Mouse (Mus musculus) liver, embryonic 14.5 days (tissue): ENCODE measurements around the gene Hoxb4. TPM values are rescaled to one million over a fixed set of nuclear protein-coding genes. Genes with fewer than 3 reads are reported as not detected.

Experiments used
- ATAC-seq: fragments of 200-750 bp; cut with Nextera tagmentation; 2 replicates; pipeline ENCODE4 v1.8.0; 2017; ENCODE audit warnings: moderate number of reproducible peaks, mild to moderate bottlenecking, moderate library complexity; ENCODE audit not compliant: insufficient read depth
- DNase-seq, 3 experiments: peaks; one replicate each; pipeline ENCODE4 v3.0.0-alpha.2; 2012 to 2013; ENCODE audit warnings: low read depth in 3 of 3, low spot score in 3 of 3
- H3K27ac ChIP-seq: fragments of 300-500 bp; sonication (generic); 2 replicates; pipeline ENCODE4 v1.5.1; 2014; ENCODE audit warnings: moderate library complexity, mild to moderate bottlenecking, control low read depth, inconsistent platforms
- H3K27me3 ChIP-seq: fragments of 300-500 bp; sonication (generic); 2 replicates; pipeline ENCODE4 v1.6.1; 2014; ENCODE audit warnings: mild to moderate bottlenecking, low read length, moderate library complexity; ENCODE audit not compliant: control insufficient read depth, insufficient read depth
- H3K36me3 ChIP-seq: fragments of 300-500 bp; sonication (generic); replicated peaks from 2 replicates; pipeline ENCODE4 v1.6.1; 2014; ENCODE audit warnings: low read depth; ENCODE audit not compliant: control insufficient read depth, insufficient read depth
- H3K4me1 ChIP-seq, 2 experiments: fragments of 200-500 bp in 1 of 2; fragments of 300-500 bp in 1 of 2; sonication (generic) in 1 of 2; replicated peaks; 2 replicates each; pipeline ENCODE4 v1.6.1; 2012 to 2014; ENCODE audit warnings: antibody characterized with exemption in 1 of 2, inconsistent platforms in 1 of 2, low read length in 1 of 2; ENCODE audit not compliant: control insufficient read depth in 2 of 2, insufficient read depth in 2 of 2
- H3K4me2 ChIP-seq: fragments of 300-500 bp; sonication (generic); 2 replicates; pipeline ENCODE4 v1.6.1; 2014; ENCODE audit warnings: low read depth, mild to moderate bottlenecking, control low read depth, moderate library complexity
- H3K4me3 ChIP-seq, 2 experiments: fragments of 200-500 bp in 1 of 2; fragments of 300-500 bp in 1 of 2; sonication (generic) in 1 of 2; 2 replicates each; pipeline ENCODE4 v1.5.1; 2012 to 2014; ENCODE audit warnings: low read depth in 2 of 2, low read length in 2 of 2, mild to moderate bottlenecking in 2 of 2, control low read depth in 1 of 2, inconsistent platforms in 1 of 2, moderate library complexity in 1 of 2; ENCODE audit not compliant: insufficient read depth in 1 of 2
- H3K9ac ChIP-seq: fragments of 300-500 bp; sonication (generic); replicated peaks from 2 replicates; pipeline ENCODE4 v1.6.1; 2014; ENCODE audit warnings: mild to moderate bottlenecking, control low read depth, moderate library complexity
- H3K9me3 ChIP-seq: fragments of 300-500 bp; sonication (generic); 2 replicates; pipeline ENCODE4 v1.6.1; 2016; ENCODE audit warnings: low read length, mixed read lengths; ENCODE audit not compliant: control insufficient read depth
- CTCF ChIP-seq: IDR thresholded peaks from 2 replicates; pipeline ENCODE4 v1.5.1; 2016; ENCODE audit warnings: antibody characterized with exemption, low read depth, control low read depth
- EP300 ChIP-seq: IDR thresholded peaks from 2 replicates; pipeline ENCODE4 v1.6.1; 2016; ENCODE audit warnings: antibody characterized with exemption, low read depth
- WGBS: fragments of 180-500 bp; shearing (Covaris S2); extraction: QIAGEN DNeasy Blood & Tissue Kit; methylation state at CpG from one replicate; pipeline ENCODE4 v1.1.7; 2014; ENCODE audit not compliant: insufficient replicate concordance; 5-methylcytosine and 5-hydroxymethylcytosine counted together
- polyA plus RNA-seq, 2 experiments: library from polyadenylated mRNA; depleted of rRNA in 1 of 2; stranded (reverse) in 1 of 2; unstranded in 1 of 2; fragments of >200 nt; fragmentation: Nextera tagmentation in 1 of 2; extraction: Ambion mirVana in 1 of 2; gene quantifications; 2 replicates each; pipeline versions ENCODE4 v1.2.1 to v1.2.3; 2012 to 2014

The Hoxb4 gene
- polyA plus RNA-seq, 2 experiments: 0.06 to 0.48 TPM

- no peaks in the 10 kb centered on the region for H3K36me3 ChIP-seq
- no peak for DNase-seq
- TF ChIP-seq CTCF (no peak), EP300 (no peak)
Observed at GRCm38 (mm10) chr11:96318368-96319070, 452 bp downstream of the Hoxb4 start.

GRCm38 (mm10) chr11:96319071-96319902 is 1.2 kb downstream of the Hoxb4 start:
- no peak for DNase-seq
- under 1% methylated on average over 28 of the region's 34 CpGs for WGBS
- Histone ChIP-seq H3K9me3 (no peaks in the 10 kb centered on the region), H3K4me3 (peak overlapping the region; percentile 33 to 46), H3K27ac (no peak overlapping the region), H3K4me2 (peak overlapping the region; percentile 41), H3K27me3 (peaks cover 80% of the 10 kb centered on the region), H3K9ac (no peak overlapping the region), H3K4me1 (no peaks in the 10 kb centered on the region), H3K36me3 (no peaks in the 10 kb centered on the region)
- ATAC-seq: no peak
- no peak for TF ChIP-seq CTCF
- TF ChIP-seq EP300: no peak

More at GRCm38 (mm10) chr11:96318368-96319070, 452 bp downstream of the Hoxb4 start:
- Histone ChIP-seq H3K9ac (no peak overlapping the region), H3K27me3 (peaks cover 88% of the 10 kb centered on the region), H3K4me3 (peak overlapping the region; percentile 33 to 54), H3K9me3 (no peaks in the 10 kb centered on the region), H3K4me1 (no peaks in the 10 kb centered on the region), H3K27ac (no peak overlapping the region), H3K4me2 (peak overlapping the region; percentile 47)
- no peak for ATAC-seq
- WGBS: under 1% methylated on average over 40 of the region's 45 CpGs

GRCm38 (mm10) chr11:96319910-96320309 is 1.8 kb downstream of the Hoxb4 start:
- Histone ChIP-seq H3K9ac (no peak overlapping the region), H3K27ac (no peak overlapping the region)

GRCm38 (mm10) chr11:96320688-96321087 is 2.6 kb downstream of the Hoxb4 start:
- no peak overlapping the region for H3K4me3 ChIP-seq
- H3K36me3 ChIP-seq: no peaks in the 10 kb centered on the region
- H3K9me3 ChIP-seq: no peaks in the 10 kb centered on the region
- DNase-seq (no peak), ATAC-seq (no peak)
- H3K27me3 ChIP-seq: peaks cover 76% of the 10 kb centered on the region
- WGBS: 43% methylated on average over 17 of the region's 17 CpGs
- no peak for TF ChIP-seq EP300
- no peak for TF ChIP-seq CTCF
- no peak overlapping the region for H3K27ac ChIP-seq
- H3K4me1 ChIP-seq: no peaks in the 10 kb centered on the region
- H3K4me2 ChIP-seq: no peak overlapping the region
- H3K9ac ChIP-seq: no peak overlapping the region

More at GRCm38 (mm10) chr11:96319910-96320309, 1.8 kb downstream of the Hoxb4 start:
- Histone ChIP-seq H3K4me1 (no peaks in the 10 kb centered on the region), H3K36me3 (no peaks in the 10 kb centered on the region), H3K27me3 (peaks cover 76% of the 10 kb centered on the region), H3K9me3 (no peaks in the 10 kb centered on the region), H3K4me2 (peak overlapping the region; percentile 41; the same call in 1 of the 2 replicates), H3K4me3 (peak overlapping the region; percentile 6 to 45)
- no peak for DNase-seq
- no peak for ATAC-seq
- under 1% methylated on average over 29 of the region's 29 CpGs for WGBS
- TF ChIP-seq CTCF (no peak), EP300 (no peak)

- WGBS: 41% methylated on average over 5 of the region's 5 CpGs
- Histone ChIP-seq H3K4me1 (no peaks in the 10 kb centered on the region), H3K9ac (no peak overlapping the region), H3K4me3 (no peak overlapping the region), H3K9me3 (no peaks in the 10 kb centered on the region), H3K27ac (no peak overlapping the region), H3K4me2 (no peak overlapping the region), H3K36me3 (no peaks in the 10 kb centered on the region), H3K27me3 (peaks cover 76% of the 10 kb centered on the region)
- TF ChIP-seq CTCF (no peak), EP300 (no peak)
- ATAC-seq: no peak
- DNase-seq: no peak
Observed at GRCm38 (mm10) chr11:96321846-96322245, 3.8 kb downstream of the Hoxb4 start.
